Mouse (Mus musculus): ENCODE data around the gene Olfr476. TPM values are rescaled to one million over a fixed set of nuclear protein-coding genes. Genes with fewer than 3 reads are reported as not detected.

Olfr476 gene
- not detected in 2 replicates for polyA plus RNA-seq (2012; rRNA removed)

DNA sequence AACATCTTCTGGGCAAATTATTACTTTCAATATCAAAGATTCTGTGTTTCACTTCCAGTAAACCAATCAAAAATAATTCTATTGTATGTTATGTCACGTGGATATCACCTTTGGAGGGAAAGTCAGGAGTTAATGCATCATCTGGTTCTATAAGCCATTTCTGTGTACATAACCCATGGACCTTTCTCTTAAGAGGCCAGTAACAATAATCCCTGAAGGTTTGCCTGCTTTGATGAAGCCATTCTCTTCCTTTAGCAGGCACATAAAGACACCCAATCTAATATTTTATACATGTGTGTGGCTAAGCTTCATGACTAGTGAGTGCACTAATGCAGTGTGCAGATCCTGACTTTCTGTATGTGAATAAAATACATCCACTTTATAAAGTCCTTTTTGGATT lies at the start of gene Olfr476:
TSS of gene Olfr476 (plus strand) at position 301 of the 400 bp plus-strand sequence.

DNA sequence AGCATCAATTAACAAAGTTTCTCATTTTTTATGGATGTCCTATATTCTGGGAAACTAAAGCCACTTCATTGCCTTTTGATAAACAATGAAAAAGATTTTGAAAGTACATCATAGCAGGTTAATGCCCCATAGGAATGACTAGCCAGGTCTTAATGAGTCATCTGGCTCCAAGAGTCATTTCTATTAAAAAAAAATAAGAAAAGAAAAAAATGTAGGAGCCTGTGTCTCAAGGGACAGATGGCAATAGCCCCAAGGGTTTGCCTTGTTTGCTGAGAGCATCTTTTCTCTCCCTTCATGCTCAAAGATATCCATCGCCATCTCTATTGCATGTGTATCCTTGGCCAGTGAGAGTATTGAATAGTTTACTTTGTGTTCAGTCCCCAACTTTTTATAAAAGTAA lies 34.5 kb upstream of the Olfr476 start, which contains the start of gene Olfr473:
TSS of gene Olfr473 (plus strand) at position 301 of the 400 bp plus-strand sequence.

DNA sequence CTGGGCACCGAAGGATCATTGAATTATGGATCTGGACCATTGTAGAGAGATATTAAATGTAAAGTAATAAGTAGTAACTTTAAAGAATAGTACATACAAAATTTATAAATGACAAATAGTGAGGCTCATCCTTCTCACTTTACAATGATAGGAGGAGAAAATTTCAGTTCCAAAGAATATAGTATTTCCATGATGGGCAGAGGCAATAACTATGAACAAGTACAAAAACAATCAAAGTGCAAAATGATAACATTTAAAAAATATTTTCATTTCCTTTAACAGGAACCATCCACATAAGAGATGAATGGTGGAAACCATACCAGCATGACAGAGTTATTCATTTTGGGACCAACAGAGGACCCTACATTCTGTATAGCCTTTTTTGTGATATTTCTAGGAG lies 10.3 kb upstream of the Olfr476 start, which contains the start of gene Olfr474:
TSS of gene Olfr474 (plus strand) at position 301 of the 400 bp plus-strand sequence.

DNA sequence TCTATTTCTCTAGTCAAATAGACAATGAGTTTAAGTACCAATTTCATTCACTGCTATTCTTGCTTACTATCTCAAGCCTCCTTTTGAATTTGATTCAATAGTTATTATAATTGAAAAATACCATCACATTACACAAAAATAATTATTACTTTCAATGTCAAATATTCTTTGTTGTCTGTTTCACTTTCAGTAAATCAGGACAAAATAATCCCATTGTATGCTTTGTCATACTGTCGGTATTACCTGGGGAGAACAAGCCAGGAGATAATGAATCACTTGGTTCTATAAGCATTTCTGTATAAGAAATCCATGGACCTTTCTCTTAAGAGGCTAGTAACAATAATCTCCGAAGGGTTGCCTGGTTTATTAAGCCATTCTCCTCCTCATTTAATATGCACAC lies 21.8 kb downstream of the Olfr476 start, which contains the start of gene Olfr477:
TSS of gene Olfr477 (plus strand) at position 301 of the 400 bp plus-strand sequence.

Other genes with a start within 250 kb of the Olfr476 start
- 0.09 and 0.11 TPM in 2 replicates for gene Cyb5r2, start 206.8 kb upstream of the Olfr476 start, polyA plus RNA-seq (2012; rRNA removed)
- gene Ovch2, start 163.6 kb upstream of the Olfr476 start, polyA plus RNA-seq (2012; rRNA removed): not detected in 2 replicates
- not detected in 2 replicates for gene Olfr467, start 152.5 kb upstream of the Olfr476 start, polyA plus RNA-seq (2012; rRNA removed)
- not detected in 2 replicates for gene Olfr469, start 139.3 kb upstream of the Olfr476 start, polyA plus RNA-seq (2012; rRNA removed)
- gene Olfr470, start 117.3 kb upstream of the Olfr476 start, polyA plus RNA-seq (2012; rRNA removed): not detected in 2 replicates
- not detected in 2 replicates for gene Olfr472, start 66.9 kb upstream of the Olfr476 start, polyA plus RNA-seq (2012; rRNA removed)
- not detected in 2 replicates for gene Olfr473, start 34.4 kb upstream of the Olfr476 start, polyA plus RNA-seq (2012; rRNA removed)
- not detected in 2 replicates for gene Olfr474, start 10.2 kb upstream of the Olfr476 start, polyA plus RNA-seq (2012; rRNA removed)
- gene Olfr477, start 21.9 kb downstream of the Olfr476 start, polyA plus RNA-seq (2012; rRNA removed): not detected in 2 replicates
- gene Olfr478, start 69.2 kb downstream of the Olfr476 start, polyA plus RNA-seq (2012; rRNA removed): not detected in 2 replicates
- gene Olfr479, start 85.9 kb downstream of the Olfr476 start, polyA plus RNA-seq (2012; rRNA removed): not detected in 2 replicates
- gene Olfr480, start 102.5 kb downstream of the Olfr476 start, polyA plus RNA-seq (2012; rRNA removed): not detected in 2 replicates
- not detected in 2 replicates for gene Olfr481, start 115.1 kb downstream of the Olfr476 start, polyA plus RNA-seq (2012; rRNA removed)
- not detected in 2 replicates for gene Olfr482, start 132.8 kb downstream of the Olfr476 start, polyA plus RNA-seq (2012; rRNA removed)
- not detected in 2 replicates for gene Olfr483, start 136.0 kb downstream of the Olfr476 start, polyA plus RNA-seq (2012; rRNA removed)
- gene Olfr484, start 162.6 kb downstream of the Olfr476 start, polyA plus RNA-seq (2012; rRNA removed): not detected in 2 replicates
- gene Olfr485, start 195.1 kb downstream of the Olfr476 start, polyA plus RNA-seq (2012; rRNA removed): not detected in 2 replicates
- not detected in 2 replicates for gene Olfr486, start 207.9 kb downstream of the Olfr476 start, polyA plus RNA-seq (2012; rRNA removed)
- gene Olfr487, start 249.8 kb downstream of the Olfr476 start, polyA plus RNA-seq (2012; rRNA removed): not detected in 2 replicates